Mouse (Mus musculus) megakaryocyte progenitor cell, adult 5-6 weeks (primary cell): ENCODE measurements around the gene Cnn1. TPM values are rescaled to one million over a fixed set of nuclear protein-coding genes. Genes with fewer than 3 reads are reported as not detected.

Experiments used
- ATAC-seq: replicated peaks from 2 replicates; pipeline ENCODE4 v1.8.0; 2016; ENCODE audit warnings: mild to moderate bottlenecking, moderate TSS enrichment, inconsistent platforms; ENCODE audit not compliant: poor library complexity
- total RNA-seq, 2 experiments: library from RNA; stranded (forward) in 1 of 2; stranded (reverse) in 1 of 2; fragments of 157-497, 149-512 nt in 1 of 2; fragments of 200-1000 nt in 1 of 2; gene quantifications; 2 replicates each; pipeline versions ENCODE4 v1.2.3 to v1.2.4; 2015 to 2017

Gene Cnn1
- total RNA-seq, 2 experiments from 2014 or later: not detected

DNA sequence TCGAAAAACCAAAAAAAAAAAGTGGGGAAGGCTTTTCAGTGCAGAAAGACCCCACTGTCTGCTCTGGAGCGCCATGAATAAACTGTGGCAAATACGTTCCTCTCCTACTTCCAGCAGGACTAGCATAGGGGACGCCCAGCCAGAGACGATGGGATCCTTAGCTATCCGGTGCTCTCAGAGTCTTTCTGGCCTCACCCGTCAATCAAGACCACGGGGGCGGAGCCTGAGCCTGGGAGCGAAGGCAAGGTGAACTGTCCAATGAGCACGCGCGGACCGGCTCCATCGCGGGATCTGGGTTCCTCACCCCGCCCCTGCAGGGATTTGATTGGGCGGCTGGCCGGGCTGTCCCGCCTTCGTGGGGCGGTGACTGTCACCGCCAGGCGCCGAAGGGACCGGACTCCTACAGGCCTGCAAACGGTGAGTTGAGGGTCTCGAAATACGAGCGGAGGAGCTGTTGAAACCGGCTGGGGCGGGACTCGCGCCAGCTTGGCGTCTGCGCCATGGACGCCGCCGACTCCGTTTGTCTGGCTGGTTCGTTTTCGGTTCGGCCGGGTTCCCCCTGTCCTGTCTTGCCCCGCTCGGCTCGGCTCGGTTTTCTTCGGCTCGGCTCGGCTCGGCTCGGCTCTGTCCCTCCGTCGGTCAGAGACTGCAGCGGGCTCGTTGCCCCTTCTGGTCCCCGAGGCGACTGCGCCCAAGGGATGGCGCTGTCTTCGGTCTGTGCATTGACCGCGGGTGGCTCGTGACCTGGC lies 57.7 kb downstream of the Cnn1 start, which contains the start of gene Pigyl:
Gene Pigyl, plus strand, starts transcription at position 350 of the 749 bp plus-strand sequence.
- ATAC-seq: peak; percentile 96

DNA sequence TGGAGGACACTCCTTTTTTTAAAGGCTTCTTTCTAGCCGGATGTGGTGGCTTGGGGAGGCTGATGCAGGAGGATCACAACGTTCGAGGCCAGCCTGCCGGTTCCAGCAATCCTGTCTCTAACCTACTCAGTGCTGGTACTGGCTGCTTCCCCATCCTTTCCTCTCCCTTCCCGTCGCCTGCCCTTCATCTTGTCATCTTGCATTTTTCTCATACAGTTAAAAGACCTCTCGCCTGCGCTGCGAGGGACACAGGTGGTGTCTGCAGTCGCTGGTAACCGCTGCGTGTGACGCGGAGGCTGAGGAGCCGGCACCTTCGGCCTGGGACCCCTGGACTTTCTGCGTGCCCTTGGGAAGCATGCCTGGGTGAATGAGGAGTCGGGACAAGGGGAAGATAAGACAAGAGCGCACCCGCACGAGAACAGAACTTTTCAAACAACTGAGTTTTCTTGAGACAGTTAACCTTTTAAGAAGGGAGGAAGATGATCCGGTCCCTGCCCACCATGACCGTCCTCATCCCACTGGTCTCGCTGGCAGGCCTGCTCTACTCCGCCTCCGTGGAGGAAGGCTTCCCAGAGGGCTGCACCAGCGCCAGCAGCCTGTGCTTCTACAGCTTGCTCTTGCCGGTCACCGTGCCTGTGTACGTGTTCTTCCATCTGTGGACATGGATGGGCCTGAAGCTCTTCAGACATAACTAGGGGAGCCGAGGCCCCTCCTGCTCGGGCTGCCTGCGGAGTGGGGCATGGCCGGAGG lies 58.7 kb downstream of the Cnn1 start:
- no peak for ATAC-seq

Other genes starting within 250 kb of the Cnn1 start
- 0.64 and 1.6 TPM in 2 replicates for gene Dock6, start 246.6 kb upstream of the Cnn1 start, total RNA-seq (2015)
- gene Dock6, start 246.6 kb upstream of the Cnn1 start, total RNA-seq (2017): 0.67 and 2.3 TPM in 2 replicates
- gene Rab3d, start 181.0 kb upstream of the Cnn1 start, total RNA-seq (2015): 14.5 and 20.1 TPM in 2 replicates
- 37.3 and 50.6 TPM in 2 replicates for gene Rab3d, start 181.0 kb upstream of the Cnn1 start, total RNA-seq (2017)
- gene Ccdc159, start 171.7 kb upstream of the Cnn1 start, total RNA-seq (2015): 0.12 TPM in 1 of 2 replicates, not detected in the other
- gene Ccdc159, start 171.7 kb upstream of the Cnn1 start, total RNA-seq (2017): 0.08 and 0.41 TPM in 2 replicates
- gene Tmem205, start 171.7 kb upstream of the Cnn1 start, total RNA-seq (2015): 49.4 and 60.5 TPM in 2 replicates
- gene Tmem205, start 171.7 kb upstream of the Cnn1 start, total RNA-seq (2017): 19.7 and 22.1 TPM in 2 replicates
- gene Plppr2, start 162.2 kb upstream of the Cnn1 start, total RNA-seq (2015): 0.42 TPM in 2 replicates
- gene Plppr2, start 162.2 kb upstream of the Cnn1 start, total RNA-seq (2017): 0.21 TPM in 1 of 2 replicates, not detected in the other
- 8.1 and 9.0 TPM in 2 replicates for gene Swsap1, start 143.5 kb upstream of the Cnn1 start, total RNA-seq (2015)
- 4.1 and 5.8 TPM in 2 replicates for gene Swsap1, start 143.5 kb upstream of the Cnn1 start, total RNA-seq (2017)
- gene Epor, start 135.7 kb upstream of the Cnn1 start, total RNA-seq (2015): 3.0 and 6.0 TPM in 2 replicates
- gene Epor, start 135.7 kb upstream of the Cnn1 start, total RNA-seq (2017): 3.8 and 5.0 TPM in 2 replicates
- not detected in 2 replicates for gene Rgl3, start 109.8 kb upstream of the Cnn1 start, total RNA-seq (2015)
- not detected in 2 replicates for gene Rgl3, start 109.8 kb upstream of the Cnn1 start, total RNA-seq (2017)
- not detected in 2 replicates for gene Ccdc151, start 96.6 kb upstream of the Cnn1 start, total RNA-seq (2015)
- not detected in 2 replicates for gene Ccdc151, start 96.6 kb upstream of the Cnn1 start, total RNA-seq (2017)
- 50.3 and 51.2 TPM in 2 replicates for gene Prkcsh, start 96.4 kb upstream of the Cnn1 start, total RNA-seq (2015)
- 136 and 146 TPM in 2 replicates for gene Prkcsh, start 96.4 kb upstream of the Cnn1 start, total RNA-seq (2017)
- gene Elavl3, start 47.2 kb upstream of the Cnn1 start, total RNA-seq (2015): not detected in 2 replicates
- not detected in 2 replicates for gene Elavl3, start 47.2 kb upstream of the Cnn1 start, total RNA-seq (2017)
- gene Gm49318, start 28.0 kb upstream of the Cnn1 start, total RNA-seq (2015): not detected in 2 replicates
- not detected in 2 replicates for gene Gm49318, start 28.0 kb upstream of the Cnn1 start, total RNA-seq (2017)
- 4.9 and 7.1 TPM in 2 replicates for gene Zfp653, start 27.8 kb upstream of the Cnn1 start, total RNA-seq (2015)
- 8.0 and 11.9 TPM in 2 replicates for gene Zfp653, start 27.8 kb upstream of the Cnn1 start, total RNA-seq (2017)
- 10.1 and 12.0 TPM in 2 replicates for gene Ecsit, start 13.8 kb upstream of the Cnn1 start, total RNA-seq (2015)
- 20.8 and 24.0 TPM in 2 replicates for gene Ecsit, start 13.8 kb upstream of the Cnn1 start, total RNA-seq (2017)
- gene Elof1, start 18.0 kb downstream of the Cnn1 start, total RNA-seq (2015): 106 and 124 TPM in 2 replicates
- gene Elof1, start 18.0 kb downstream of the Cnn1 start, total RNA-seq (2017): 43.6 and 49.6 TPM in 2 replicates
- 3.3 and 4.1 TPM in 2 replicates for gene Acp5, start 36.5 kb downstream of the Cnn1 start, total RNA-seq (2015)
- gene Acp5, start 36.5 kb downstream of the Cnn1 start, total RNA-seq (2017): 2.9 and 5.3 TPM in 2 replicates
- gene Pigyl, start 57.6 kb downstream of the Cnn1 start, total RNA-seq (2015): 21.8 and 25.4 TPM in 2 replicates
- gene Pigyl, start 57.6 kb downstream of the Cnn1 start, total RNA-seq (2017): 28.4 and 31.8 TPM in 2 replicates
- gene Zfp872, start 88.9 kb downstream of the Cnn1 start, total RNA-seq (2015): not detected in 2 replicates
- not detected in 2 replicates for gene Zfp872, start 88.9 kb downstream of the Cnn1 start, total RNA-seq (2017)
- 42.9 and 52.0 TPM in 2 replicates for gene Zfp809, start 126.5 kb downstream of the Cnn1 start, total RNA-seq (2015)
- 28.8 and 32.3 TPM in 2 replicates for gene Zfp809, start 126.5 kb downstream of the Cnn1 start, total RNA-seq (2017)
- 6.0 and 7.1 TPM in 2 replicates for gene Zfp599, start 160.7 kb downstream of the Cnn1 start, total RNA-seq (2015)
- 8.0 and 9.0 TPM in 2 replicates for gene Zfp599, start 160.7 kb downstream of the Cnn1 start, total RNA-seq (2017)
- 10.2 and 10.9 TPM in 2 replicates for gene Zfp810, start 208.4 kb downstream of the Cnn1 start, total RNA-seq (2015)
- 14.7 and 15.1 TPM in 2 replicates for gene Zfp810, start 208.4 kb downstream of the Cnn1 start, total RNA-seq (2017)